Comparison of ENCODE assay signal across 24 mouse cellular contexts in the genomic region with DNA sequence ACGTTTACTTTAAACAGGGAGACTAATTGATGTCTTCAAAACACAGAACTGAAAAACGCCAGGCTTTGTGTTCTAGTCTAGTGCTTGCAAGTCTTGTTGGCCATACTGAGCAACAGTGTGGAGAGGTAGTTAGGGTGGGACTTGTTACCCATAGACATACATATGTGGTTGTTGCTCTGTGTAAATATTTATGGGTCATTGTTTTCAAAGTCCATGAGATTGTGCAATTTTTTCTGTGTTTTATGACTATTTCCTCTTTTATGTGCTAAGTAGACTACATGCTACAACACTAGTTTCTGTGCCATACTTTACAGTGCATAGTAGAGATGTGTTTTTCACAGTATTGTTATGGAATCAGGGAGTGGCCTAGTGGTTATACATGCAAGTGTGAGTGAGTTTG.
"Had no signal": no experiment of that assay in that cellular context is flagged by ENCODE, and none has a peak within 500 bp of the region (broad histone marks: within the 10 kb centered on the region; RNA-seq: fewer than 3 reads in every experiment).

No protein-coding gene starts in this region.

- H3K9me3 ChIP-seq: hindbrain, embryonic 10.5 days; hindbrain, embryonic 12.5 days; intestine, embryonic 15.5 days; limb, embryonic 12.5 days; liver, embryonic 13.5 days had no signal

- H3K4me1 ChIP-seq: hindbrain, embryonic 10.5 days; hindbrain, embryonic 12.5 days; intestine, embryonic 15.5 days; limb, embryonic 12.5 days; liver, embryonic 13.5 days had no signal

- DNase-seq: gastrocnemius, adult 2 months; gastrocnemius, postnatal 14 days; gastrocnemius, postnatal 36 days; heart, adult 2 months; heart, postnatal 10 days; heart, postnatal 4 days; kidney, adult 18-20 months; kidney, adult 8-10 months; kidney, postnatal 10 days; kidney, postnatal 25 days; kidney, postnatal 4 days; left cerebral cortex, postnatal 4 days; liver; liver, embryonic 13.5 days had no signal

- H3K27ac ChIP-seq: gastrocnemius, adult 2 months; heart, adult 2 months; hindbrain, embryonic 10.5 days; hindbrain, embryonic 12.5 days; hindbrain, embryonic 14.5 days; intestine, embryonic 15.5 days; layer of hippocampus, adult 2 months; left cerebral cortex, adult 2 months; limb, embryonic 12.5 days; liver, embryonic 13.5 days had no signal

- H3K27me3 ChIP-seq: hindbrain, embryonic 12.5 days; intestine, embryonic 15.5 days; limb, embryonic 12.5 days; liver, embryonic 13.5 days had no signal

- H3K4me3 ChIP-seq: gastrocnemius, adult 2 months; heart, adult 2 months; hindbrain, embryonic 10.5 days; hindbrain, embryonic 12.5 days; intestine, embryonic 15.5 days; layer of hippocampus, adult 2 months; left cerebral cortex, adult 2 months; limb, embryonic 12.5 days; liver, embryonic 13.5 days had no signal

- ATAC-seq: hindbrain, embryonic 16.5 days; inflammation-experienced regulatory T-cells, adult 6 months; intestine, embryonic 15.5 days; intestine, postnatal 0 days had no signal

- H3K9ac ChIP-seq: hindbrain, embryonic 12.5 days; hindbrain, embryonic 14.5 days; intestine, embryonic 15.5 days; limb, embryonic 12.5 days; liver, embryonic 13.5 days had no signal
